Mouse (Mus musculus) cerebellum, adult 8-10 months (tissue): ENCODE measurements around the gene Tapt1.

Experiments used
- DNase-seq: peaks from one replicate; pipeline ENCODE4 v3.0.0; 2022

Gene Tapt1

DNA sequence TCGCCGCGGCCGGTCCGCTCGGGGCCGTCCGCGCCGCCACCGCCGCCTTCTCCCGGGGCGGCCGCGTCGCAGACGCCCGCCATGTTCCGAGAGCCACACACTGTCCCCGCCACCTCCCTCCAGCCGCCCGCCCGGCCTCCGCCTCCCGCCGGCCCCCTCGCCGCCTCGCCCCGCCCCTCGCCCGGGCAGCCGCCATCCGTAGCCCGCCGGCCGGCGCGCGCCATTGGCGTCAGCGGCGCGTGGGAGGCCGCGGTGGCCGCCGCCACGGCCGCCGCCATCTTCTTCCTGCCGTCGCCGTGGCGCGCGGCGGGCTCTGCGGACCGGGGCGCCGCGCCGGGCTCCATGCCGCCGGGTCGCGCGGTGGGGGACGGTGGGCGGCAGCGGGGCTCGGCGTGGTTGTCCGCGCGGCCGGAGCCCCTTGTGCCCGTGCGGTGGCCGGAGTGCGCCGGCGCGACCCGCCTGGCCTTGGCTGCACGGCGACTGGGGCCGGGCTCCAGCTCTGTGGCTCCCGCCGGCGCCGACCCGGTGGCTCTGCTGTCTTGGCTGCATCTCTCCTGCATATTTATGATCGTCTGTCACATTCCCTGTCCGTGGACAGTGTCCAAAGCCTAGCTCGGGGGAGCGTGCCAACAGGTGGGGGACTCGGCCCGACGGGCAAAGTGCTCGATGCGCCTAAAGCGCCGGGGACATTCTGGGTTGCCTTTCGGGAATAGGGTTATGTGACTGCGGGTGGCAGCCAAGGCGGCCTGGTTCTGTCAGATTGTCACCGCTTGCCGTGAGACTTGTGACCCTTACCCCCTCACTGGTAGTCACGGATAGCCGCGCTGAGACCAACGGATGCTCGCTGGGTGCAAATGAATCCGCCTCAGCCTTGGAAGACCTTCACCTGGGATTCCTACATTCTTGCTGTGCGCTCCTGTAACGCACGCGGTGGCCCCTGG lies at the start of gene Tapt1:
TSS of gene Tapt1 (minus strand) at position 106 of the 941 bp plus-strand sequence.
- DNase-seq: peak; percentile 86

GRCm38 (mm10) chr5:44271564-44271963 lies 45.1 kb upstream of the Tapt1 start:
- no peak for DNase-seq

GRCm38 (mm10) chr5:44268524-44268923 lies 42.1 kb upstream of the Tapt1 start:
- DNase-seq: peak; percentile 48

GRCm38 (mm10) chr5:44261691-44262090 lies 35.3 kb upstream of the Tapt1 start:
- no peak for DNase-seq

GRCm38 (mm10) chr5:44261172-44261571 lies 34.7 kb upstream of the Tapt1 start:
- no peak for DNase-seq

DNA sequence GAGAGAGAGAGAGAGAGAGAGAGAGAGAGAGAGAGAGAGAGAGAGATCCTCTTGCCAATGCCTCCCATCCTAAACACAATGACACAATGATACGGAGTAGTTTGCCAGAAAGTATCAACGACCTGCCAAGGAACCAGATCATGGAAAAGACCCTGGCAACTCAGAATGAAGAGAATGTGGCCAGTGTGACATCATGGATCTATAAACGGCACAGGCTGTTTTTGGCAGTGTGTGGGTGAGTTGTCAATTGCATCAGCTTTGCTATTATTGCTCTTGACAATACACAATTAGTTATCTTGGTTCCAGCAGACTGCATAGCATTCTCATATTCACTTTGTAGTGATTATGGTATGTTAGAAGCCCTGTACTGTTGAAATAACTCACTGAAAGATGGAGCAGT lies 33.3 kb upstream of the Tapt1 start:
- no peak for DNase-seq

DNA sequence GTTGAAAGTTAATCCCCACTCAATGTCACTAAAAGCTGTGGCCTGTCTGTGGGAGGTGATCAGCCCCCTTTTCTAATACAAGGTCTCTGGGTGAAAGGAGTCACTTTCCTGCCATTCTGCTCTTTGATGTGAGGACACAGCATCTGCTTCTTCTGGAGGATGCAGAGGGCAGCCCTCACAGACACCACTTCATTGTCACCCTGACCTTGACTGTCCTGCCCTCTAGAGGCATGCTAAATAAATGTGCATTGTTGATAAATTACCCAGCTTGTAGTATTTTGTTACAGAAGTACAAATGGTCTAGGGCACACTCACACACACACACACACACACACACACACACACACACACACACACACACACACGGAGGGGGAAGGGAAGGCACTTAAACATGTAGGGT lies 31.7 kb upstream of the Tapt1 start:
- no peak for DNase-seq

GRCm38 (mm10) chr5:44257401-44257800 lies 31.0 kb upstream of the Tapt1 start:
- no peak for DNase-seq

GRCm38 (mm10) chr5:44256512-44256911 lies 30.1 kb upstream of the Tapt1 start:
- no peak for DNase-seq

GRCm38 (mm10) chr5:44255756-44256398 lies 29.5 kb upstream of the Tapt1 start:
- no peak for DNase-seq

DNA sequence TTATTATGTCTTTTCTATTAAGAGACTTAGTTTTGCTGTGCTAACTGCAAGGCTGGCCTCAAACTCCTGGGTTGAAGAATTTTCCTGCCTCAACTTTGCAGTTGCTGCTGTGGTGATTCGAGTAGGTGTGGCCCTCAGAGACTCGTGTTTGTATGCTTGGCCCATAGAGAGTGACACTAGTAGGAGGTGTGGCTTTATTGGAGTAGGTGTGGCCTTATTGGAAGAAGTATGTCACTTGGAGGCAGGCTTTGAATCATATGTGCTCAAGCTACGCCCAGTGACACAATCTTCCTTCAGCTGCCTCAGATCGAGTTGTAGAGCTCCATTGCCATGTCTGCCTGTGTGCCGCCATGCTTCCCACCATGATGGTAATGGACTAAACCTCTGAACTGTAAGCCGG lies 27.0 kb upstream of the Tapt1 start:
- no peak for DNase-seq

GRCm38 (mm10) chr5:44252395-44252794 lies 26.0 kb upstream of the Tapt1 start:
- no peak for DNase-seq

- no peak for DNase-seq
Observed at GRCm38 (mm10) chr5:44250211-44250955, 24.0 kb upstream of the Tapt1 start.

- no peak for DNase-seq
Observed at GRCm38 (mm10) chr5:44249363-44249762, 22.9 kb upstream of the Tapt1 start.

GRCm38 (mm10) chr5:44246493-44247217 lies 20.2 kb upstream of the Tapt1 start:
- DNase-seq: no peak

GRCm38 (mm10) chr5:44244894-44245423 lies 18.5 kb upstream of the Tapt1 start:
- no peak for DNase-seq

DNA sequence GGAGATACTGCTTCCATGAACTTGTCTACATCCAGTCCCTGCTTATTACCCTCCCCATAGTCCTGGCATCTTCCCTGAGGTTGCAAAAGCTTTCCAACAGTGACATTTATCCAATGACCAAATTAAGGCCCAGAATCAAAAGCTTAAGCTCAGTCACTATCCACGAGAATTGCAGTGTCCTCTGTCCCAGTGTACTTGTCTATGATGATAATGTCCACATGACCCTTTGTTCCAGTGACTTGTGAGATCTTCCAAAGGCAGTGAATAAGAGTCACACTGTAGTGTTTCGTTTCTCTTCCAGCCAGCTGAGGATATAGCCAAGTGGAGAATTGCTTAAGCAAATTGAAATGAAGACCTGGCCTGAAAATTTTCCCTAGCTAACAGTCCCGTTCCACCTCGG lies 16.4 kb upstream of the Tapt1 start:
- no peak for DNase-seq

DNA sequence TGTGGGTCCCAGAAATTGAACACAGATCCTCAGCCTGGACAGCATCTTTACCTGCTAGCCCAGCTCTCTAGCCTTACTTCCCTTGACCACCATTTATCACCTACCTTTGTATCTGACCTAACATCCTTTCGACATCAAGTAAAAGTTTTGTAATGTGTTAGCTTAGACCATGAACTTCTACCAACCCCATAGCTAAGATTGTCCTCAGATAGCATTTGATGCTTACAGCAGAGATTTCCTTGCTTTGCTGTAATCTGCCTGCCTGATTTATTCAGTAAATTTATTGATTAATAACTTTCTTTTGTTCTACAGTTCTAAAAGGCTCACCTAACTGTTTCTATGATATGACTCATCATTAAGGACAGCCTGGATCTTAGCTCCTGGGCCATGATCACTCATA lies 15.3 kb upstream of the Tapt1 start:
- no peak for DNase-seq

GRCm38 (mm10) chr5:44239187-44240136 lies 13.0 kb upstream of the Tapt1 start:
- peak; percentile 48 for DNase-seq

- DNase-seq: no peak
Observed at GRCm38 (mm10) chr5:44238201-44238600, 11.8 kb upstream of the Tapt1 start.

GRCm38 (mm10) chr5:44234606-44235005 lies 8.2 kb upstream of the Tapt1 start:
- DNase-seq: no peak
